Mouse (Mus musculus) heart, adult 8-10 months (tissue): ENCODE results near the gene Shisa2. TPM values are rescaled to one million over a fixed set of nuclear protein-coding genes. Genes with fewer than 3 reads are reported as not detected.

ENCODE experiments used
- DNase-seq: peaks from one replicate; pipeline ENCODE4 v3.0.0; 2022; ENCODE audit warnings: low spot score
- total RNA-seq, 4 experiments: library from RNA; stranded (reverse); gene quantifications; 2 replicates each; pipeline ENCODE4 v1.2.4; 2022

Gene Shisa2
- total RNA-seq, 4 experiments from 2014 or later: 0.87 to 1.1 (median 0.90) TPM

GRCm38 (mm10) chr14:59630096-59630495 is 5.0 kb downstream of the Shisa2 start:
- no peak for DNase-seq

- no peak for DNase-seq
Observed at GRCm38 (mm10) chr14:59632067-59632466, 7.0 kb downstream of the Shisa2 start.

GRCm38 (mm10) chr14:59633295-59633898 is 8.3 kb downstream of the Shisa2 start:
- no peak for DNase-seq

GRCm38 (mm10) chr14:59633988-59634387 is 8.9 kb downstream of the Shisa2 start:
- DNase-seq: no peak

- DNase-seq: no peak
Observed at GRCm38 (mm10) chr14:59638906-59639703, 14.0 kb downstream of the Shisa2 start.

GRCm38 (mm10) chr14:59641856-59642255 is 16.7 kb downstream of the Shisa2 start:
- no peak for DNase-seq

GRCm38 (mm10) chr14:59643582-59643981 is 18.5 kb downstream of the Shisa2 start:
- DNase-seq: no peak

GRCm38 (mm10) chr14:59644166-59644565 is 19.1 kb downstream of the Shisa2 start:
- no peak for DNase-seq

GRCm38 (mm10) chr14:59644896-59645295 is 19.8 kb downstream of the Shisa2 start:
- DNase-seq: no peak

GRCm38 (mm10) chr14:59646826-59647697 is 22.0 kb downstream of the Shisa2 start:
- no peak for DNase-seq

GRCm38 (mm10) chr14:59648611-59649010 is 23.5 kb downstream of the Shisa2 start:
- no peak for DNase-seq

GRCm38 (mm10) chr14:59649337-59649736 is 24.2 kb downstream of the Shisa2 start:
- DNase-seq: no peak

GRCm38 (mm10) chr14:59656591-59656990 is 31.5 kb downstream of the Shisa2 start:
- no peak for DNase-seq

GRCm38 (mm10) chr14:59657098-59657497 is 32.0 kb downstream of the Shisa2 start:
- no peak for DNase-seq

- DNase-seq: no peak
Observed at GRCm38 (mm10) chr14:59672893-59673515, 47.9 kb downstream of the Shisa2 start.

- no peak for DNase-seq
Observed at GRCm38 (mm10) chr14:59674556-59674955, 49.4 kb downstream of the Shisa2 start.

- no peak for DNase-seq
Observed at GRCm38 (mm10) chr14:59675330-59675729, 50.2 kb downstream of the Shisa2 start.

GRCm38 (mm10) chr14:59677598-59678003 is 52.5 kb downstream of the Shisa2 start:
- no peak for DNase-seq
